Mouse (Mus musculus): ENCODE results near the gene Col4a1.

Col4a1 gene

DNA sequence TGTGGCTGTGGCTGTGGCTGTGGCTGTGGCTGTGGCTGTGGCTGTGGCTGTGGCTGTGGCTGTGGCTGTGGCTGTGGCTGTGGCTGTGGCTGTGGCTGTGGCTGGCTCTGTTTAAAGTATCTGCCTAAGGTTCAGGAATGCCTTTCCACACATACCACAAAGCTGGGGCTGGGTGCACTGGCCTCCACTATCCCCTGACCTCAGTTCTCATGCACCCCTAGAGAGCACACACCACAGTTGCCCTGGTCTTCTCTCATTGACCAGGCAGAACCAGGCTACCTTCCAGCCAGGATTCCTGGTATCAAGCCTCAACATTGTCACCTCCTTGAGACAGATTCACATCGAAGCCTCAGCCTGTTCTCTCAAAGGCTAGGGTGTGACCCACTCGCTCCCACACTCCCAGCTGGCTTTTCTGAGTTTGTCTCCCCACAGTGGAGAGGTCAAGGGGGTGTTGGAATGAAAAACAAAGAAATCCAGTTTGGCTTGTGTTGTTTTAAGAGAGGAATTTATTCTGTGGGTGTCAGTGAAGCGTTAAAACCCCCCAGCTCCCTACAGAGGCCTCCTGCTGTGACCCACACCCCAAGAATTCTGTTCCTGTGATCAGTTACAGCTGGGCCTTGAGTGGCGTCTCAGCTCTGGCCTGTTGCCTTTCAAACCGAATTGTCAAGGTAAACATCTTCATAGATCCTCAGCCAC, 15.2 kb upstream of the Col4a1 start:
- no peak for DNase-seq (ENCODE audit: low read depth)

DNA sequence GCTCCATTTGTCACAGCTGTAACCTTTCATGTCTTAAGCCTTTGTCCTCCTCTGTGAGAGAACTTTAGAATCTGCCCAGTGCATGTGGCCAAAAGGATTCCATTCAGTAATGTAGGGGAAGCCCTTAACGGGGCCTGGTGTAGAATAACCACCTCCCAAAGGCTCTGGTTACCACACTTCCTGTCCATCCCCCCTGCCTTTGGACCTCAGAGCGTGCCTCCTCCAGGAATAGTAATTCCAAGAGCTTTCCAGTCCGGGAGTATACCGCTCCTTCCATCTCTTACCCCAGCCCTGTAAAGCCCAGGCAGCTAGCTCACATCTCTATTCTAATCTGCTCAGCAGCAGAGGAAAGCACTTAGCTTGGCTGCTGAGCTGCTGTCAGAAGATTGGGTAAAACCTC, 14.7 kb upstream of the Col4a1 start:
- DNase-seq (ENCODE audit: low read depth): peak; percentile 35

DNA sequence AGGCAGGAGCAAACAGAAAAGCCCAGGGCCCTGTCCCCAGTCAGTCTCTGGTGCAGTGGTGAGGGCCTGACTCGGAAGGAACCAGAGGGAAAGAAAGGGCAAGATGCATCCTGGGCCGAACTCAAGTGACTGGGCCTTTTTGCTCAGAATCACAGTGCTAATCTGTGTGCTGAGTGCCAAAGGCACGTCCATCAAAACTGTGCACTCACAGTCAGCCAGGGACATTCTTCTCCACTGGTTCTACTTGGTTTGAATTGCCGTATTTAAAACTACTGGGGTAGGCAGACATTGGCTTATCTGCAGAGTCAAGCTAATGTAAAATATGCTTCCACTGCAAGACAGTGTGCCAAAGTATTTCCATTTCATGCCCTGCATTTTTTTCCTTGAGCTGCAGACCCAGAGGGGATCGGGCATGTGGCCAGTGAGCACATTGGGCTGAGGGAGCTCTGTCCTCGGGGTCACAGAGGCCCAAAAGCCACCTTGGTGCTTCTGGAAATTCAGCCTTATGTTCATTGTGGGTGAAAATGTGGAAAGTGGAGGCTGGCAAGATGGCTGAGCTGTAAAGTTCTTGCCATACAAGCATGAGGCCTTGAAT, 12.3 kb upstream of the Col4a1 start:
- no peak for DNase-seq (ENCODE audit: low read depth)

DNA sequence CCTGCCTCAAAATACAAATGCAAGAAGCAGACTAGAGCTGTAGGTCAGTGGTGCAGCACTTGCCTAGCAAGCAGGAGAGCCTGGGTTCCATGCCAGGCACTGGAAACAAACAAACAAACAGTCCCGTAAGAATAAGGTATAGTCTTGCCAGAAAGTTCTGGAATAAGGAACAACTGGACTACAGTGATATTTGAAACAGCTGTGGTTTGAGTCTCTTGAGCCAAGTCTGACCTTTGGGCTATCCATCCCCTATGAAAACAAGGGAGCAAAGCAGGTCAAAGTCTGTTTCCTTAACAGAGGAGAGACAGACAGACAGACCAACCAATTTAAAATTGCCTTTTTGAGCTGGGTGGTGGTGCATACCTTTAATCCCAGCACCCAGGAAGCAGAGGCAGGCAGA, 11.1 kb upstream of the Col4a1 start:
- no peak for DNase-seq (ENCODE audit: low read depth)

DNA sequence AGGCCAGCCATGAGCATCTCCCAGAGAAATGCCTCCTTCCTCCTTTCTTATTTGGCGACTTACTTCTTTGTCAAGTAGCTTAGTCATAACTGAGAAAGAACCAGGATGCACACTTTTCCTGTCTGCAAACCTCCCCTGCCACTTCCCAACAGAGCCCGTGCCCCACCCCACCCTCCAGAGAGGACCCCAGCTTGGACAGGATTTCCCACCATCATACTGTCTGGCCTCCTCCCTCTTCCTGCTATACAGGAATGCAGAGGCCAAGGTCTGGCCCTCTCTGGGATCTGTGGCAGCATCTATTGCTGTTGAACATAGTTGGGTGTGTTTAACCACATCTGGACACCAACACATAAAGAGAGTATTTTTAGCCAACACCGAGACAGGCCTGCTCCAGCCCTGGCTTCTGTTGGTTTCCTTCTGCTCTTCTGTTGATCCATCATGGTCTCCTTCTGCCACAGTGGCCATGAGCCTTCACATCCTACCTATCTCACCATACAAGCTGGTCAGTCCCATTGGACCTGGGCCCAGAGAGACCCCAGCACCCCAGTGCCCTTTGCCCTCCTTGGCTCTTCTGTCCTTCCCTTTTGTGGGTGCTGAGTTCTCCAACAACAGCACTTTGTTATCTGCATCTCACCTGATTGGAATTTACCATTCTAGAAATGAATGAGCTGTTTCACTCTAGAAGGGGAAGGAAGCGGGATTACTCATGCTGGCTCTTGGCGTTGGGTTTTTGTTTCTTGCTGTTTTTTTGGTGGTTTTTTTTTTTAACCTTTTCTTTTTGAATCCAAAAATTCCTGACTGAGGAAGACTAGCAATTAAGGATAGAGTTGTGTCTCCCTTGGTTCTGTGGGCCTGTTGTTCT, 10.3 kb upstream of the Col4a1 start:
- DNase-seq (ENCODE audit: low read depth): peak; percentile 87

DNA sequence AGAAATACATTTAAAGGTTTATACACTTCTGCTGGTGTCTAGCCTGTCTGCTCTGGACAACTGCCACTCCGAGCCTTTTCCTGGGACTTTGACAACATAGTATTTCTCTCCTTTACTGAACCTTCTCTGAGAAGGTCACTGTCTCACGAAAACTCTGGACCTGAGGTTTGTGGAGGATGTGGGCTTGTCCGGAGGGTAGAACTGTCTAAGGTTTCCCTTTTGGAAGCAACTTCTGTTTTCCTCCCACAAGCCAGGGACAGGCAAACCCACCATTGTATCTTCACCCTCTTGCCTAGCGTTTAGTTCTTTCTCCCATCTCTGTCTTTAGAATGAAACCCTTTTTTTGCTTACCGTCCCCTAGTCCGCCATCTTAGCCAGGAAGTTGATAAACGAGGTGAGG, 9.2 kb upstream of the Col4a1 start:
- peak; percentile 55 for DNase-seq (ENCODE audit: low read depth)

DNA sequence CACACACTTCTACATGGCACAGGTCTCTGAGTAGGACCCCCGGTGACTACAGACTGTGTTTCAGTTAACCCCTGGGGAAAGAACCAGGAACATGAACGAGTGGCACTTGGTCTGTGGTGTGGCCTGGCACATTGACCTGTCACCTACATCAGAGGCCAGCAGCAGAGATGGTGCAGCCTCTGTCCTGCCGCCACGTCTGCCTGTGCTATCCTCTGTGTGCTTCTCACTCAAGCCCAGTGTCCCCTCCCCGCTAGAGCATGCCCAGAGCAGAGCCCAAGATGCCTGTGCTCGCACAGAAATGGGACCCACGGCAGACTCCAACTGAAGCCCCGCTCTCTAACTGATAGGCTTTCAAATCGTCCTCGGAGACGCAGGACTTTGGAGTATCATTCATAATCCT, 6.8 kb upstream of the Col4a1 start:
- no peak for DNase-seq (ENCODE audit: low read depth)

DNA sequence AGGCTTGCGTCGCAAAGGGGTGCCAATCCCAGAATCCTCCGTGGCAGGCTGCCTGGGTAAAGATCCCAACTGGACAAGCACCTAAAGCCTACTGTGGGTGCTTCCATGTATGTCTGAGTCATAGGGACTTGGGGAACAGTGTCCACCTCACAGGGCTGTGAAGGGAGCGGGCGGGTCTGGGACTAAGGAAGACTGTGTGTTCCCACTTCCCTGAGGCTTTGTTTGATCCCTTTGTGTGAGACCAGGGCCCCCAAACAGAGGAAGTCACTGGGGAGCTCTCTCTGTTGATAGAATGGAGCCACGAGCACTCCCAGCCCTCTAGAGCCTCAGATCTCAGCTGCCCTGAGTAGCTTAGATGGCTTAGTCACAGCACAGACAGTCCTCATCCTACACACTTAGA, 3.5 kb upstream of the Col4a1 start:
- no peak for DNase-seq (ENCODE audit: low read depth)

DNA sequence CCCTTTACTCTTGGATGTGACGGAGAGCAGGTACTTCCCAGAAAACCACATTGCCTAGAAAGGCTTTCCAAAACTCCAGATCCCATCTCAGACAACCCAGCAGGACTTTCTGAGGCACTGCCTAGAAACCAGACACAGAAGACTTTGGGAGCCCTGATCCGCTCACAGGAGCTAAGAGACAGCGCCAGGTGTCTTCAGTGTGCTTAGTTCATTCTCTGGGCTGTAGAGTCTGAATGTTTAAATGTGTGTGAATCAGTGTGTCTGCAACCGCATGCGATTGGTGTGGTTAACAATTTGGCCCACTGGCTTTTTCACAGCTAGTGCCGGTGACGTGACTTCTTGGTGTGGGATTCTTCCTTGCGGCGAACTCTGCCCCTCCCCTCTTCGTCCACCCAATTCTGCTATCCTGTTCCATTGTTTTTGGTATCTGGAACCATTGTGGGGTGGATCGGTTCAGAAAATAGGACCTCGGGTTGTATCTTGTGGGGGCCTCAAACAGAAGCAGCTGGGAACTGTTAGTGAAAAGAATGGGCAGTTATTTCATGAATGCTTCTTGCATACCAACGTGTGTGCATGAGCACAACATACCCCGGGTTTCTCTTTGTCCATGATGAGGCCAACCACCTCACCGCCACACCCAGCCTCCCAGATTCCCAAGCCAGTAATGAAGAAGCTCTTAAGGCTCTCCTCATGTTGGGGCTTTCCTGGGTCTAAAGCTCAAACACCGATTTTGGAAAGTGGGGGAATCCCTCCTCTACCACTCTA, 2.7 kb upstream of the Col4a1 start:
- no peak for DNase-seq (ENCODE audit: low read depth)

DNA sequence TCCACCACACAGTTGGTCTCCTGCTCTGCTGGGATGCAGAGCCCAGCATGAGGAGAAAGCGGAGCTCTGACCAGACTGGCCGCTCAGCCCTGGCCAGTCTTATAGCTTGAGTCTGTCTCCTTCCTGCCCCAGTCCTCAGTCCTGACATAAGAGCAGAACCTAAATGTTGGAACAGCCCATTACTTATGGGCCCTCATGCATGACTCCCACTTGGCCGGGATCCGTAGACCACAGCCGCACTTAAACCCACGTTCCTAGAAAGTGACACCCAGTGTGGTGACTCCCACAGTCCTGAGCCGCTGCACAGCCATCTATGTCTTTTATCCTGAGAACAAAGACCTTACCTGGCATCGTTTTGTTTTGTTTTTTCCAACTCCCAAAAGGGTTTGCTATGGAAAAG, 2.0 kb upstream of the Col4a1 start:
- no peak for DNase-seq (ENCODE audit: low read depth)

DNA sequence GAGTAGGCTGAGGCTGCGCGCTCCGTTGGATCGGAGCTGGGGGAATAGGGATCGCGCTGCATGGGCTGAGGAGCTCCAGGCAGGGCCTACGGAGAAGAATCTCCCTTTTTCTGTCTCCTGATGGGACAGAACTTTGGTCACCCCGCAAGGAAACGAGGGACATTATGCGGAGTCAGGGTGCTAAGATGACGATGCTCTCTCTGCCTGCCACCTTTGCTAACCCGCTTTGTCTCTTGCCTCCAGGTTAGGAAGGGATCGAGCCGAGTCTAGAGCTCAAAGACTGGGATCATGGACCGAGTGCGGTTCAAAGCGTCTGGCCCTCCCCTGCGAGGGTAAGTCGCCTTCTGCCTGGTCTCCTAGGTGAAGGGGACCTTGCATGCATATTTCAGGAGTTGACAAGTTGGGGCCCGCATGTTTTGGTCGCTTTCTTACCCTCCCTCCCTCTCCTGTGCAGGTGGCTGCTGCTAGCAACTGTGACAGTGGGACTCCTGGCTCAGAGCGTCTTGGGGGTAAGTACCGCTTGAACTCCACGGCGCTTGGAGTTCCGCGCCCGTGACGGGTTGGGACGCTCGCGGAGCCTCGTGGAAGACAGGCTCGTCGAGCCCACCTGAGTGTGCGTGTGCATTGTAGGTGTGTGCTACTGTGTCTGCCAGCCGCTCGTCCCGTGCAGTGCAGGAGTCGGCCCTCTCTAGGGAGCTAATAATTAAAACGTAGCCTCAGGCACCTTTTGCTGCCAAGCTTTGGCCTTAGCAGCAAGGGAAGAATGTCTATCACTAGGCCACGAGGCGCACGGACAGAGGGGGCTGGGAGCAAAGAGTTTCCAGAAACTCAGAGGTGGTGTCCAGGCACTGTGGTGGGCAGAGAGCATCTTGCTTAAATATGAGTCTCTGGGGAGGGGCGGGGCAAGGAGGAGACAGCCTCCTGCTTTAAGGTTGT, 818 bp upstream of the Col4a1 start:
- no peak for DNase-seq (ENCODE audit: low read depth)

DNA sequence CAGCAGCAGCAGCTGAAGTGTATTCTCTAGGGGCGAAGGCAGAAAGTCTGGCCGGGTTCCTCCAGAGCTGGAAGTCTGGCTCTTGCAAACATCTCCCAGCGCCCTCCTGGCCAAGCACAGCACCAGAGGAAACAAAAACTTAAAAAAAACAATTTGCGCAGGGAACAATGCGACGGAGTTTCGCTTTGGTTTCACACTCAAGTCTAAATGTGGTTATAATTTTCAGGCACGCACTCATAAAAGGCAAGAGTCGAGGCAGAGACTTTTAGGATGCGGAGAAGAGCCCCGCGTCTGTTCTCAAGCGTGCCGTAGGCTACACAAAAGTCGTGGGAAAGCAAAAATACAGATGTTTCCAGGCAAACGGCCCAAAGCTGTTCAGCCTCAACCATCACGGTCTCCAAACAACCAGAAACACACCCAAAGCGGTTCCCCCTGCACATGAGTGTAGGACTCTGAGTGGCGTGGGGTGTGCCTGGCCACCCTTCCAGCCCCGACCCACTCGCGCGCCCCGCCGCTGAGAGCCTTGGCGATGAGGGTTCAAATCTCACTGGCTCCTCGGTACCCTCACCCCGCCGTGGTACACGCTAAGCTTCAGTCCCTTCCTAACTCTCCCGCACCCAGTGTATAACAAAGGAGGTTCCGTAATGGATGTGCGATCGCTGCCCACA, 811 bp downstream of the Col4a1 start:
- DNase-seq (ENCODE audit: low read depth): no peak

DNA sequence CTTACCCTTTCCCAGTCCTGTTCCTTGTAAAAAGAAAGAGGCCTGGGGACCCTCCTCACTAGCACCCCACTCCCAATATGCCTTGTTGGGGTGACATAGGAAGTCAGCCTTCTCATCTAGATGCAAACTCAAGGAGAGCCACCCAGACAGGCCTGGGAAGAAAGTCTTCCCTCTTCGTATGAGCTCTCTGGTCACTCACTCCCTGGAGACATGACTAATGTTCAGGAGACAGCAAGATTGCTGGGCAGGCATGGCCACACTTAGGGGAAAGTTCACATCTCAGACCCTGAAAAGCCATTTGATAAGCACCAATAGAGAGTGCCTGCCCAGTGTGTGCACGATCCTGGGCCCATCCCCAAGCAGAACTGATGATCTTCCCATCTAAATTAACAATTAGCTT, 2.6 kb downstream of the Col4a1 start:
- no peak for DNase-seq (ENCODE audit: low read depth)

DNA sequence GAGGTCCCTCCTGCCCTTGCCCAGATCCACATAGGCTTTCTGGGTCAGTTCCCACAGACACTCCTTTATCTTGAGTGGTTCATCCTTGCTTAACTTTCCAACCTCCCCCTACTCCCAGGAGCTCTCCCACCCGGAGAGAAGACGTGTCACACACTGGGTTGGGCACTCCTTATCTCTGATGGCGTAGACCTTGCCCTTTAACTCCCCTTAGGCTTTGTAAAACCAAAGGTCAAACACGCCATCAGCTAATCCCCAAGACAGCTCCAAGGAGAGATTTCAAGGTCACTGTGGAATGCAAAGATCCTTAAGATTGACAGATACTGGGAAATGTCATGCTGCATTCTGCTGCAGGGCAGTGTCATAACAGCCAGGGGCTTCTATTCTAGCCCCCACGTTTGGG, 3.4 kb downstream of the Col4a1 start:
- DNase-seq (ENCODE audit: low read depth): no peak

DNA sequence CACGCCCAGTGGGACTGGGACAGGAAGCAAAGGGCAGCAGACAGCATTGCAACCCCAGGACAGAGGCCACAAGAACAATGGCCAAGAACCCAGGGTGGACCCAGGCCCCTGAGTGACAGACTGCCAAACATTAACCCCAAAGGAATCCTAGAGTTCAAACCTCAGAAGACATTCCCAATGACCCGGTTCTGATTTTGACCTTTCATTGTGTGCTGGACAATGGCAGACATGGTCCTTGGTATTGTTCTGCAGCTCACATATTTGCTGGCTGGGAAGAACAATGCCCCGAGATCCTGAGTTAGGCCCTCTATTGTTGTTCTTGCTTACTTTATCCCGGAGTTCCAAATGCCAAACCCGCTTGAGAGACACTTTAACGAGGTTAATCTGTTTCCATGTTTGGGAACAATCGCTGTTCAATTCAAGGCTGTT, 4.0 kb downstream of the Col4a1 start:
- no peak for DNase-seq (ENCODE audit: low read depth)

DNA sequence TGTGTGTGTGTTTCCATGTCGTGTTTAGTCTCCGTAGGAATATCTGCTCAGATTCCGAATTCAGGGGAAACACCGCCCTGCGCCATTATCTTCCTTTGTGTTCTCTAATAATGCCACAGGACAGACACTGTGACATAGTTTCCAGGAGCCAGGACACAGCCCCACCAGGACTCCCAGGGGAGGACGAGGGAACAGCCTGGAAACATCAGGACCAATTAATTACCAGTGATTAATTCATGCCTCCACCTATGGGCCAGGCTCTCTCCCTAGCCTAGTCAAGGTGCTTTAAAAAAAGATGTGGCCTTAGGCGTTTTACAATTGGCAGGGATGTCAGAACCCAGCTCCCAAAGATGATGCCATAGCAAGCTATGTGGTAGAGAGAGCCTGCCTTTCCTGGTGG, 5.2 kb downstream of the Col4a1 start:
- DNase-seq (ENCODE audit: low read depth): no peak

DNA sequence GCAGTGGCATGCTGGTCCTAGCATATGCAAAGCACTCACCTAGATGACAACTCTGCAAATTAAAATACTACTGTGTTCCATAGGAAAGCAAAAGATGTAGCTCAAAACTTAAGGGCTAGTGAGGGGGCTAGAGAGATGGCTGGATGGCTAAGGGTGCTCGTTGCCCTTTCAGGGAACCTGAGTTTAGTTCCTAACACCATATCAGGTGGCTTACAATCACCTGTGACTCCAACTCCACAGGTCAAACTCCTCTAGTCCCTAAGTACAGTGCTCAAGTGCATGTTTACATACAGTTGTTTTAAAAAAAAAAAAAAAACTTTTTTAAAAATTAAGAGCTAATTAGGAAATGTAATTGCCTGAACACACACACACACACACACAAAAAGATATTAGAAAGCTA, 7.1 kb downstream of the Col4a1 start:
- no peak for DNase-seq (ENCODE audit: low read depth)

DNA sequence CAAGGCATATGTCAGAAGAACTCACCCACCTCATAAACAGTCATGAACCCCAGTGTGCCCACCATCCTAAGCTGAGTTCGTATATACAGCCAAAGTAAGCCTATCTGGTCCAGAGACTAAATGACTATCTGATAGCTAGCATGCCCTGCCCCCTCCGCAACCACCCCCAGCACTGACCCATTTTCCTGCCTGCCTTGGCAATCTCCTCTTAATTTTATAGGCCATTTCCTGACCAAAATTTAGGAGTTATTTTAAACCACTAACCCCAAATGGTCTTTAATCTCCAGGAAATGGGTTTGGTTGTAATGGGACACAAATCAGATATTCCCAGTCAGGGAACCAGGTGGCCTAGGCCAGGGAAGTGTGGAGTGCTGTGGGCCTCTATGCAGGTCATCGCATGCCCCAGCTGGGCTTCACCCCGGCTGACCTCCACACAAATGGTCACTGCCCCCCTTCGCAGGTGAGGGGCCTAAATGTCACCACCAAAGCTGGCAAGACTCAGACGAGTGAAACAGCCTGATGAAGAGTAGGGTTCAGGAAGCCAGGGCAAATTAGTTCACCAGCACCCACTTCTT, 8.5 kb downstream of the Col4a1 start:
- peak; percentile 4 for DNase-seq (ENCODE audit: low read depth)

DNA sequence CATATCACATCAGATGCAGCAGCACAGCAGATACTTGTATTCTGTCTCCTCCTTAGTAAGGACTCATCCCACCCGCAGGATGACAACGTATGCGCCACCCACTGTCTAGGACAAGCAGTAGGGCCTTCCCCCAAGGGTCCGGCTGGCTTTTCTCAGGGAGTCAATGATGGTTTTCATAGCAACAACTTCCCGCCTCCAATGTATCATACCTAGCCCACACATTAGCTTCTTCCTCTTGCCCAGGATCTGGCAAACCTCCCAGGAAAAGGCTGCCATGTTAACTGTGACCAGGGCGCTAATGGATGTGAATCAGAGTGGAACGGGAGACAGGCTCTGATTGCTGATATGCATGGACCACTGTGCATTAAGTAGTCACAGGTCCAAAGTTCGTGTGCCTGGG, 12.2 kb downstream of the Col4a1 start:
- no peak for DNase-seq (ENCODE audit: low read depth)

DNA sequence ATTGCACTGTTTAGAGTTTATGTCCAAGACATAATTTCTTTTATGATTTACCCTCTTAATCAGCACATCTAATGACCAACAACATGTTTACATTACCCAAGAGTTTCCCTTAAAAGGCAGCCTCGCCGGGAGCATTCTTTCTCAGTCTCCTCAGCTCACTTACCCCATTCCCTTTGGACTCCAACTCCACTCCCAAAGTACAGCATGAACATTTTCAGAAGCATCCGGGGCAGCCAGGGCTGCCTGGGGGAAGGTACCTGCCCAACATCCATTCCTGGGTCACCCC, 13.4 kb downstream of the Col4a1 start:
- DNase-seq (ENCODE audit: low read depth): no peak
